Mouse (Mus musculus): ENCODE measurements at regions not wholly inside any gene's neighbourhood (a gene's known extent, or its start where the extent isn't known, plus 50 kb on each side); places are given as distances from the start of the nearest gene placed in this dataset.

GRCm38 (mm10) chr11:105538421-105539210 is 51.2 kb upstream of the Tanc2 start:
- intact Hi-C loops (cut with DNase I) = no loop called here
- no peak for DNase-seq (ENCODE audit: low spot score in 2 of 2)

- intact Hi-C loops (cut with DNase I) = no loop called here
- DNase-seq (ENCODE audit: low spot score in 2 of 2) = no peak
Measured at GRCm38 (mm10) chr11:105532616-105533015, 57.2 kb upstream of the Tanc2 start.

DNA sequence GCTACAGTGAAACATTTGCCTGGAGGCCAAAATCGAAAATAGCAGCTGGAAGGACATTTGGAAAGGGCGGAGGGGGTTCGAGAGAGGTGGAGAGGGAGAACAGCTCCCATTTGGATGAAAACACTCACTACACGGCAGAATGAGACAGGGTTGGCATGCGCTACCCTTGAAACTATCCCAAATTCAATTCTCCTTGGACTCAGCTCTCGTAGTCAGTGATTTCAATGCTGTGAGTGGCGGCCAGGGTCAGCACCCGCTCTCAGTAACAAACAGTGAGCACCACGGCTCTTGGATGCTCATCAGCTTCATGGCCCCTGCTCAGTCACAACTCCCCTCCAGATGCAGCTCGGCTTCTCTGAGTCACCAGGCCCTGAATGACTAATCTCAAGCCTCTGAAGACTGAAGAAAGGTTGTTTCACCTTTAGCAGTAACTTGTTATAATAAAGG is 59.1 kb upstream of the Tanc2 start:
- intact Hi-C loops (cut with DNase I) = no loop called here
- DNase-seq (ENCODE audit: low spot score in 2 of 2) = no peak

DNA sequence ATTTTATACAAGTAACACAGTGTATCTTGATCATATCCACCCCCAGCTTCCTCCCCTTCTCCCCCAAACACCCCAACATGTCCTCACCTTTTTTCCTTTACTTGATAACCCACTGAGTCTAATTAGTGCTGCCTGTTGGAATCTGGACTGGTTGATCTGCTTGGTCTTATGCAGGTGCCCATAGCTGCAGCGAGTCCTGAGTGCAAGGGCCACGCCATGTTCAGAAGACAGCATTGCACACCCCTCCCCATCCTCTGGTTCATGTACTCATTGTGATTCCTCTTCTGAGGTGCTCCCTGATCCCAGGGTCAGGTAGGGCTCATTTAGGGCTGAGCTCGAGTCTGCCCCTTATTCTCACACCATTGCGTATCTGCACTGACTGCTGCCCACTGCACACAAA is 63.7 kb upstream of the Tanc2 start:
- DNase-seq (ENCODE audit: low spot score in 2 of 2) = no peak
- intact Hi-C loops (cut with DNase I) = no loop called here

- intact Hi-C loops (cut with DNase I) = no loop called here
- no peak for DNase-seq (ENCODE audit: low spot score in 2 of 2)
Measured at GRCm38 (mm10) chr11:105525608-105526007, 64.2 kb upstream of the Tanc2 start.

GRCm38 (mm10) chr11:105524400-105524799 is 65.4 kb upstream of the Tanc2 start:
- no peak for DNase-seq (ENCODE audit: low spot score in 2 of 2)
- intact Hi-C loops (cut with DNase I) = no loop called here

GRCm38 (mm10) chr11:105523765-105524164 is 66.0 kb upstream of the Tanc2 start:
- intact Hi-C loops (cut with DNase I) = no loop called here
- no peak for DNase-seq (ENCODE audit: low spot score in 2 of 2)

- intact Hi-C loops (cut with DNase I) = no loop called here
- no peak for DNase-seq (ENCODE audit: low spot score in 2 of 2)
Measured at GRCm38 (mm10) chr11:105520398-105520797, 63.9 kb upstream of the March10 start.

DNA sequence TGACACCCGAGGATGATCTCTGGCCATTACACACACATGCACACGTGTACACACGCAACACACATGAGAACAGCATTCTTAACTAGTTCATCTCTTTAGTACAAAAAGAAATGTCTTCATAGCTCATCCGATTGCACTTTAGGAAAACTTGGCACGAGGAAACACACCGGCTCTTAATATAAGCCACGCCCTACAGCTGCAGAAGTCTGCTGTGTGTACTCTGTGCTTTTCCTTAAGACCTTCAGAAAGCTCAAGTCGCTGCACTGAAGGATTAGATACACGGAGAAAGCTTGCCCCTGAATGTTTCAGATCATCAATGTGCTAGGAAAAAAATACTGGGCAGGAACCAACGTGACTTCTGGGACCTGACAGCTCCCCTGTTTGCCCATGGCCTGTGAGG is 56.7 kb upstream of the March10 start:
- no peak for DNase-seq (ENCODE audit: low spot score in 2 of 2)
- intact Hi-C loops (cut with DNase I) = no loop called here

- DNase-seq (ENCODE audit: low spot score in 2 of 2) = no peak
- intact Hi-C loops (cut with DNase I) = no loop called here
Measured at GRCm38 (mm10) chr11:105510626-105511025, 54.1 kb upstream of the March10 start.

- no peak for DNase-seq (ENCODE audit: low spot score in 2 of 2)
- intact Hi-C loops (cut with DNase I) = no loop called here
Measured at GRCm38 (mm10) chr11:105510056-105510455, 53.5 kb upstream of the March10 start.

DNA sequence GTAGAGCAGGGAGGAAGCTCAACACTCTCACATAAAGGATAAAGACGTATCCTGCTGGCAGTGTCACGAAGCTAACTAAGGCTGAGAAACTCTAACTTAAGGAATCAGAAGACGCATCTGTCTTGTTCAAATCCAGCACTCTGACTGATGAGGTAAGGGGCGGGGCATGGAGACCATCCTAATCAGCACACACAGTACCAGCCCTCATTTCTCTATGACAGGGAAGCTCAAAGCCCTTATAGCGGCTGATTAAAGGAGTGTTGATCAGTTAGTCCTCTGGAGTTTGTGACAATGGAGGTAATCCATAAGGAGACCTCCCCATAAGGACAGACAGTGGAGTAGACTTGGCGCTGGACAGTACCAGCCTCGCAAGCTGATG is 52.1 kb upstream of the March10 start:
- DNase-seq (ENCODE audit: low spot score in 2 of 2) = no peak
- intact Hi-C loops (cut with DNase I) = no loop called here

GRCm38 (mm10) chr11:105507972-105508659 is 51.6 kb upstream of the March10 start:
- peak; percentile 52 to 79 for DNase-seq (ENCODE audit: low spot score in 2 of 2)
- intact Hi-C loops (cut with DNase I) = no loop called here

DNA sequence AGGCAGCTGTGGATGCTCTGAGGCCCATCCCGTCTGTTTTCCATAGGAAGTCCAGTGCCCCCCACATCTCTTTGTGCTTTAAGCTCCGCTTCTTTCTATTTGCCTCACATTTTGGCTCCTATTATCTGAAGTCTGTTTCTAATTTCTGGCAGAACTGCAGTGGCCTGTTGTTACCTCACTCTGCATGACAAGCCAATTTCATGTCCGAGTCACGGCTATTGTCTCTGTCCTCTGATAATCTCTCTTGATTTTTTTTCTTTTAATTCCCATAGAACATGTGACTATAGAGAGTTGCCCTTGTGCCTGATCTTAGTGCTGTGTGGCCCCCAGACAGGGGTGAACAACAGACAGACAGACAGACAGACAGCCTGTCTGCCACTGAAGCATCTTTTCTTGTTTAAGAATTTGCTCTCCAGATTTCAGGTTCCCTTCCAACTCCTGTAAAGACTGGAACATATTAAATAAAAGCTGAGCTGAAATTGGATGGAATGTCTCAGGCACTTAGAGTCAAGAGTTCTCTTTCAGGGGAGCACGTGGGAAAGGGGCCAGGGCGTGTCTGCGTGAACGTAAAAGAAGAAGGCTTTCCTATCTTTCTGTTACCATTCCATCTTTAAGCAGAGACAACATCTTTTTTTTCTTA is 50.9 kb upstream of the March10 start:
- DNase-seq (ENCODE audit: low spot score in 2 of 2) = no peak
- intact Hi-C loops (cut with DNase I) = no loop called here

Data from left cerebral cortex, postnatal 14 days (tissue).